Mouse (Mus musculus): ENCODE results near the gene Gcnt7.

Gcnt7 gene

DNA sequence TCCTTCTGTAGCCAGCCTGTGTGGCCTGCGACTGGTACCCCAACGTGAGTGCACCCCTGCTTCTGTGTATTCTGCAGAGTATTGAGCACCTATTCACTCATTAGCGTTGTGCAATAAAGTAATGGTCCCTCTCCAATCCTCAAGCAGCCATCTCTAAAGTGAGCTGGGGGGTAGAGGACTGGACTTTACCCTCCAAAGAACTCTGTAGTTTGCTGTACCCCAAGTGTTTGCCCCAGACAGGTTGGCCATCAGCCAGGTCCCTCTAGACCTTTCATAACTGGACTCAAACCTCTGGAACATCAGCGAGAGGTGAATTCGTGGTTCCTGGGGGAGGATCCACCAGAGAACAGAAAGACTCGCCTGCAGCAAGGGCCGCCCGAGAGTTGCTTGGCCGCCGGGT, 5.9 kb downstream of the Gcnt7 start:
- DNase-seq: no peak

DNA sequence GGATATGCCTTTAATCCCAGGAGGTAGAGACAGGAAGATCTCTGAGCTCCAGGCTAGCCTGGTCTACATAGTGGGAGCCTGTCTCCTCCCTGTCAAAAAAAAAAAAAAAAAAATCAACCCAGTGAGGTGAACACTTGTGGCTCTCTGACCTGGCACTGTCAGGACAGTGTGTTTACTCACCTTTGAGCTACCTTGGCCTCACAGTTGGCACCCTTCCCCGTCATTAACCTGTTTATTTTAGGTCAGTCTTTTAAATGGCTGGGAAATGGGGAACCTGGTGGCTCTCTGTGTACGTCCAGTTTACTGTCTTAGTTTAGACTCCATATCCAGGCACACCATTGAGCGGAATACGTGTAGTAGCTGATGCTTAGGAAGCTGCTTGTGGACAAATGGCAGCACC, 6.4 kb downstream of the Gcnt7 start:
- no peak for DNase-seq

GRCm38 (mm10) chr2:172450640-172451039, 7.8 kb downstream of the Gcnt7 start:
- no peak for DNase-seq

- DNase-seq: no peak
Measured at GRCm38 (mm10) chr2:172448329-172448728, 10.1 kb downstream of the Gcnt7 start.

DNA sequence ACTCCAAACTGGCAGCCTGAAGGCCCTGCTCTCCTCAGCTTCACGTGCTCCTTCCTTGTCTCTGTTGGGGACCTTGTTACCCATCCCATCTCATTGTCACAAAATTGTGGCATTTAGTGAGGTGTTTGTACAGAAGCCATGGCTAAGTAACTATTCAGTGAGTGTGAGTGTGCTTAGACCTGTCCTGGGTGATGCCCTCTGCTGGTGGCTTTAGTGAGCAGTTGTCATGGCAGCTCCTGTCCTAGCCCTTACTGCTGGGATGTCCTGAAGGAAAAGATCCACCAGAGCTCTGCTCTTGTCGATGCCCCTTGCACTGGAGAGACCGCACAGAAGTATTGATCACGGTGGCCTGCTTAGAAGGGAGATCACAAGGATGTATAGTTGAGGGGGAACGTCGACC, 11.1 kb downstream of the Gcnt7 start:
- DNase-seq: no peak

DNA sequence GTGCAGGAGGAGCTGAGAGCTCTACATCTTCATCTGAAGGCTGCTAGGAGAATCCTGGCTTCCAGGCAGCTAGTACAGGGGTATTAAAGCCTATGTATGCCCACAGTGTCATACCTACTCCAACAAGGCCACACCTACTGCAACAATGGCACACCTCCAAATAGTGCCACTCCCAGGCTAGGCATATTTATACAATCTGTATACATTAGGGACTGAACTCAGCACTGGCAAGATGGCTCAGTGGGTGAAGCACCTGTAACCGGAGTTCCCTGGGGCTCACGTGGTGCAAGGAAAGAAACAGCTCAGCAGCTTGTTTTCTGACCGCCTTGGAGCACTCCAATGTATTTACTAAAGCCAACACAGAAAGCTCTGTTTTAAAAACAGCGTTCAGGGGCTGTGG, 12.8 kb downstream of the Gcnt7 start:
- DNase-seq: no peak

DNA sequence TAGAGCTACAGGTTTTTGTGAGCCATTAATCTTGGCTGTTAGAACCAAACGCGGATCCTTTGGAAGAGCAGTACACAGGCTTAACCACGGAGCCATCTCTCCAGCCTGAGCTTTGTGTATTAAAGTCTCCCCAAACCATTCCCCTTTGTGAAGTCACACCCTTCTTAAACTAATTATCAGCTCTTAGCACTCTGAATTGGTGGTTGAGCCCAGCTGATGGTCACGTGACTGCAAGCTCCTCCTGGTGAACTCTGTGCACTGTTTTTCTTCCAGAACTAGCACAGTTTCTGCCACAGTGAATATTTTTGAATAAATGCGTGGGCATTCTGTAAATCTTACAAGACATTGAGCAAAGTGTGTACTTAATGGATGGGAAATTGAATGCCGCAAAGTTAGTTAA, 17.2 kb downstream of the Gcnt7 start:
- no peak for DNase-seq

DNA sequence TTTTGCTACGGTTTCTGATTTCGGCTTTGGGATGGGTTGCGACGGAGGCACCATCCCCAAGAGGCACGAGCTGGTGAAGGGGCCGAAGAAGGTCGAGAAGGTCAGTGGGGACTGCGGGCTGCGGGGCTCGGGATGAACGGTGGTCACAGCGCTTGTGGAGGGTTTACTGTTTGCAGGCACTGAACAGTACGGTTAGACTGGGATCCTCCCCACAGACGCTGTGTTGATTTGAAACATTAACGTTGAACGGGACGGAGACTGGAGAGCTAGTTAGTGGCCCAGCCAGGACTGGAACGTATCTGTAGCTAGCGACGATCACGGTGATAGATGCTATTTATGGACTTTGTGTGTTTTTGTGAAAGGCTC, 17.8 kb downstream of the Gcnt7 start:
- DNase-seq: no peak

GRCm38 (mm10) chr2:172439843-172440639, 18.4 kb downstream of the Gcnt7 start, which contains the start of gene Rtf2:
Rtf2 (plus strand) TSS chr2:172440556.
- DNase-seq: peak; percentile 99

- DNase-seq: no peak
Measured at GRCm38 (mm10) chr2:172437371-172437952, 20.9 kb downstream of the Gcnt7 start.

GRCm38 (mm10) chr2:172433746-172434145, 24.6 kb downstream of the Gcnt7 start:
- DNase-seq: no peak

- DNase-seq: no peak
Measured at GRCm38 (mm10) chr2:172430609-172431008, 27.8 kb downstream of the Gcnt7 start.

DNA sequence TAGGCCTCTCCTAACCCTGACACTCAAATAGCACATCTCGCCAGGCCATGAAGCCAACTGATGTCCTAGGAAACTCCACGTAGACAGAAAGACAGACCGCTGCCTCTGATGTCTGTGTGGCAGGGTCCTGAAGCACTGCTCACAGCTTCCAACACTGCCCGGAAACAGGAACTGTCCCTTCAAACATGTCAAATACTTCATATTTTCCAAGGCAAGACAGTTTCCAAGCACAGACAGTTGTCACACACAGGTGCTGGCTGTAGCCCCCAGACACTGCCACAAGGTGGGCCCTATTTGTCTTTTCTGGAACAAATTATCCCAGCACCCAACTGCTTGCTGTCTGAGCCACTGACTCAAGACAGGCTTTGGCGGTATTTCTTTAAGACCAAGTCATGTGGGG, 40.2 kb downstream of the Gcnt7 start:
- no peak for DNase-seq

DNA sequence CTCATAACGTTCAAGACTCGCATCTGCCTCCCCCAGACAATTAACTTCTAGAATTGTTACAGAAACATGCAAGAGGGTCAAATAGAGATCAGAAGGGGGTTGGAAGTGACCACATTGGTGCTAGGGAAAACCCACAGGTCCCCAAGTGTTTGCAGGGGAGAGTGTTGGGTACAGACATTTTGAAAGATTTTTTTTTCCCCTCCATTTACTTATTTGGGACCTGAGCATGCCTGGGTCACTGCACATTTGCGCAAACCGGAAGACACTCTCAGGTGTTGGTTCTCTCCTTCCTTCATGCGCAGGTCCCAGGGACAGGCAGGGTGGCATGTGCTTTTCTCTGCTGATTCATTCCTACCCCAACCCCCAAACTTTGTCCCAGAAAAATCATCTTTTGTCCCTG, 41.5 kb downstream of the Gcnt7 start:
- no peak for DNase-seq

DNA sequence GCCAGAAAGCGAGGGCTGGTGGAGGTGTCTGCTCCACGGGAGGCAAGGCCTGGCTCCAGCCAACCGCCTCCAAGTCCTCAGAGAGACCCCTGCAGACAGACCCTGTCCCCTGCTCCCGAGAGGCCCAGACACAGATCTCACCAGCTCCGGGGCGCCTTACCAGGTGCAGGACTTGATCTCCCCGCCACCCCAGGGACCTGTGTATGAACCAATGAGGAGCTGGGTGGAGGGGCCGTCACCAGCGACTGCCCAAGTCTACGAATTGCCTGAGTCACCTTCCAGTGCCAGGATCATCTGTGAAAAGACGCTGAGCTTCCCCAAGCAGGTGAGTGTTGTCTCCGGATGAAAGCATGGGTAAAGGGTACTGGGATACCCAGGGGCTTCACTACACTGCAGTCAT, 42.2 kb downstream of the Gcnt7 start:
- DNase-seq: no peak

- DNase-seq: no peak
Measured at GRCm38 (mm10) chr2:172413894-172414293, 44.5 kb downstream of the Gcnt7 start.

- DNase-seq: no peak
Measured at GRCm38 (mm10) chr2:172413273-172413672, 45.1 kb downstream of the Gcnt7 start.

DNA sequence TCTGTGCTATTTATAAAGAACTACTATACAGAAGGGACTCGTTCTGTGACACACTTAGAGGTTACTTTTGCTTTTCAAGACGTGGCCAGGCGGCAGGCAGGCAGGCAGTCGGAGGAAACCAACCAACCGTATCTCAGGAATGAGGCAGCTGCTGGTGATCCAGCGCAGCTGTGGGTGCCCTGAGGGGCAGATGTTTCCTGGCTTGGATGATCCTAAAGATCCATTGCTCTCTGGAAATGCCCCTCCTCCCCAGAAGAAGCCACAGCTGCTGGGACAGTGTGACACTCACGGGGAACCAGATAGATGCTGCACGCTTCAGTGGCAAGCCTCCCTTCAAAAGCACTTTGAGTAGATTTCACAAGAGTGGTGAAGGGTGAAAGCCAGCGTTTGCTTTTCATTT, 45.9 kb downstream of the Gcnt7 start:
- DNase-seq: no peak

DNA sequence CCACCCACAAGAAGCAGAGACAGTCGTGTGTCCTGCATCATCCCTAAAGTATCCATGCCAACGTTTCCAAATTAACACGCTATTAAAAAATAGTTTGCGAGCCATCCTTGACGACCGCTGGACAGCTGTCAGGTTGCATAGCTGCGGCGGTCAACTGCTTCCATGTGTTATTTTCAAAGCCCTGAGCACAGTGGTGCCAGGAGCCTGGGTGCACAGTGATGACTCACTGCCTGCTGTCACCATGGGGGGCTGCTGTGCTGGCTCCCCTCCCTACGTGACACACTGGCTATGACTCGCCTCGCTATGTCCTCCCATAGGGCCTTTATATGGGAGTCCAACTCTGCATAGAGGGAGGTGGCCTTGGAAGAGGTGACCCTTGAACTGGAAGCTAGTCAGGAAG, 47.3 kb downstream of the Gcnt7 start:
- no peak for DNase-seq

DNA sequence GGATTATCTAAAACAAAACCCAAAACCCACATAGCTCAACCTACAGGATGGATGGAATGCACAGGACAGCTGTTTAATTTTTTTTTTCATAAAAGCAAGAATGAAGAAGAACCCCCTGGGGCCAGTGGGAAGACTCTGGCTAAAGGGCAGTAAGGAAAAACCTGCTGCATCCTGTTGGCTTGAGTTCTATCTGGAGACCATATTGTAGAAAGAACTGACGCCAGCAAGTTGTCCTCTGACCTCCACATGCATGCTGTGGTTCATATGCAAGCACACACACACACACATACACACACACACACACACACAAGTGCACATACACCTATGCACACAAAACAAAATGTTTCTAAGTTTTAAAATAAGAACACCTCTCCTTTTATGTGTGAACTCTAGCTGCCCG, 47.7 kb downstream of the Gcnt7 start:
- no peak for DNase-seq

- DNase-seq: no peak
Measured at GRCm38 (mm10) chr2:172407499-172407898, 50.9 kb downstream of the Gcnt7 start.

GRCm38 (mm10) chr2:172406173-172406572, 52.2 kb downstream of the Gcnt7 start:
- DNase-seq: no peak

GRCm38 (mm10) chr2:172405011-172405410, 53.4 kb downstream of the Gcnt7 start:
- DNase-seq: no peak

GRCm38 (mm10) chr2:172404239-172404638, 54.2 kb downstream of the Gcnt7 start:
- DNase-seq: no peak
